Mouse (Mus musculus) kidney, embryonic 14.5 days (tissue): ENCODE results near the gene Gpc6. TPM values are rescaled to one million over a fixed set of nuclear protein-coding genes. Genes with fewer than 3 reads are reported as not detected.

Experiments used
- ATAC-seq: fragments of 200-750 bp; cut with Nextera tagmentation; 2 replicates; pipeline ENCODE4 v1.8.0; 2017; ENCODE audit warnings: moderate number of reproducible peaks, mild to moderate bottlenecking, moderate TSS enrichment, moderate library complexity; ENCODE audit not compliant: low FRiP score, low TSS enrichment
- H3K27ac ChIP-seq: fragments of 300-500 bp; sonication (generic); 2 replicates; pipeline ENCODE4 v1.5.1; 2014; ENCODE audit warnings: low read depth, mild to moderate bottlenecking, low read length, moderate library complexity, mixed read lengths
- H3K27me3 ChIP-seq: fragments of 300-500 bp; sonication (generic); 2 replicates; pipeline ENCODE4 v1.6.1; 2014; ENCODE audit warnings: mild to moderate bottlenecking, low read length; ENCODE audit not compliant: control insufficient read depth, insufficient read depth
- H3K36me3 ChIP-seq: fragments of 300-500 bp; sonication (generic); 2 replicates; pipeline ENCODE4 v1.6.1; 2014; ENCODE audit warnings: low read length, mixed read lengths; ENCODE audit not compliant: control insufficient read depth, insufficient read depth
- H3K4me1 ChIP-seq: fragments of 300-500 bp; sonication (generic); 2 replicates; pipeline ENCODE4 v1.6.1; 2014; ENCODE audit warnings: low read length, mixed read lengths; ENCODE audit not compliant: control insufficient read depth, insufficient read depth
- H3K4me2 ChIP-seq: fragments of 300-500 bp; sonication (generic); replicated peaks from 2 replicates; pipeline ENCODE4 v1.6.1; 2014; ENCODE audit warnings: low read depth, mild to moderate bottlenecking, low read length
- H3K4me3 ChIP-seq: fragments of 300-500 bp; sonication (generic); 2 replicates; pipeline ENCODE4 v1.5.1; 2014; ENCODE audit warnings: mild to moderate bottlenecking, low read length
- H3K9ac ChIP-seq: fragments of 300-500 bp; sonication (generic); 2 replicates; pipeline ENCODE4 v1.6.1; 2014; ENCODE audit warnings: low read depth, mild to moderate bottlenecking, low read length, moderate library complexity
- H3K9me3 ChIP-seq: fragments of 300-500 bp; sonication (generic); 2 replicates; pipeline ENCODE4 v1.6.1; 2016; ENCODE audit warnings: low read length; ENCODE audit not compliant: control insufficient read depth
- WGBS: fragments of 180-500 bp; shearing (Covaris S2); extraction: QIAGEN DNeasy Blood & Tissue Kit; methylation state at CpG from one replicate; pipeline ENCODE4 v1.1.7; 2014; 5-methylcytosine and 5-hydroxymethylcytosine counted together
- polyA plus RNA-seq: library from polyadenylated mRNA; unstranded; fragments of >200 nt; fragmentation: Nextera tagmentation; extraction: Ambion mirVana; gene quantifications from 2 replicates; pipeline ENCODE4 v1.2.1, GENCODE M21; 2014

Gpc6 gene
- polyA plus RNA-seq, 1 experiment from 2014 or later = 71.8 TPM

GRCm38 (mm10) chr14:117728741-117729140 is 803.6 kb downstream of the Gpc6 start:
- Histone ChIP-seq H3K4me2 (no peak overlapping the region), H3K9ac (no peak overlapping the region), H3K36me3 (no peaks in the 10 kb centered on the region), H3K27ac (no peak overlapping the region), H3K4me1 (no peaks in the 10 kb centered on the region), H3K4me3 (no peak overlapping the region), H3K9me3 (no peaks in the 10 kb centered on the region), H3K27me3 (no peaks in the 10 kb centered on the region)
- ATAC-seq = no peak
- WGBS = 90% methylated on average over 2 of the region's 2 CpGs

- 0 out of 2 replicates have a peak, but pooled peaks cover 3% of the 10 kb centered on the region for H3K9me3 ChIP-seq
- ATAC-seq = no peak
- H3K27me3 ChIP-seq = no peaks in the 10 kb centered on the region
- no peak overlapping the region for H3K27ac ChIP-seq
- no peak overlapping the region for H3K9ac ChIP-seq
- 66% methylated on average over 7 of the region's 7 CpGs for WGBS
- no peak overlapping the region for H3K4me2 ChIP-seq
- no peak overlapping the region for H3K4me3 ChIP-seq
- no peaks in the 10 kb centered on the region for H3K4me1 ChIP-seq
- H3K36me3 ChIP-seq = no peaks in the 10 kb centered on the region
Observed at GRCm38 (mm10) chr14:117755231-117755630, 830.1 kb downstream of the Gpc6 start.

GRCm38 (mm10) chr14:117756505-117756904 is 831.4 kb downstream of the Gpc6 start:
- H3K36me3 ChIP-seq = no peaks in the 10 kb centered on the region
- ATAC-seq = no peak
- H3K9me3 ChIP-seq = no peaks in the 10 kb centered on the region
- H3K9ac ChIP-seq = no peak overlapping the region
- no peak overlapping the region for H3K4me2 ChIP-seq
- 69% methylated on average over 7 of the region's 7 CpGs for WGBS
- H3K27ac ChIP-seq = no peak overlapping the region
- no peak overlapping the region for H3K4me3 ChIP-seq
- H3K27me3 ChIP-seq = no peaks in the 10 kb centered on the region
- peaks cover 7% of the 10 kb centered on the region; the same call in 1 of the 2 replicates for H3K4me1 ChIP-seq

- H3K4me2 ChIP-seq = no peak overlapping the region
- no peaks in the 10 kb centered on the region for H3K36me3 ChIP-seq
- H3K9me3 ChIP-seq = no peaks in the 10 kb centered on the region
- no peak overlapping the region for H3K27ac ChIP-seq
- 88% methylated on average over 6 of the region's 6 CpGs for whole genome bisulfite sequencing
- H3K27me3 ChIP-seq = no peaks in the 10 kb centered on the region
- no peak for ATAC-seq
- H3K9ac ChIP-seq = no peak overlapping the region
- peaks cover 8% of the 10 kb centered on the region; the same call in 1 of the 2 replicates for H3K4me1 ChIP-seq
- H3K4me3 ChIP-seq = no peak overlapping the region
Observed at GRCm38 (mm10) chr14:117757790-117758358, 832.8 kb downstream of the Gpc6 start.

GRCm38 (mm10) chr14:117760830-117761517 is 835.9 kb downstream of the Gpc6 start:
- Histone ChIP-seq H3K36me3 (no peaks in the 10 kb centered on the region), H3K4me2 (no peak overlapping the region), H3K9ac (no peak overlapping the region), H3K9me3 (no peaks in the 10 kb centered on the region), H3K27me3 (no peaks in the 10 kb centered on the region), H3K4me3 (no peak overlapping the region), H3K27ac (no peak overlapping the region), H3K4me1 (peaks cover 8% of the 10 kb centered on the region; the same call in 1 of the 2 replicates)
- 56% methylated on average over 4 of the region's 4 CpGs for WGBS
- ATAC-seq = no peak

GRCm38 (mm10) chr14:117762934-117763333 is 837.8 kb downstream of the Gpc6 start:
- Histone ChIP-seq H3K4me2 (no peak overlapping the region), H3K27ac (no peak overlapping the region), H3K27me3 (no peaks in the 10 kb centered on the region), H3K4me3 (no peak overlapping the region), H3K4me1 (peaks cover 8% of the 10 kb centered on the region; the same call in 1 of the 2 replicates), H3K9me3 (no peaks in the 10 kb centered on the region), H3K9ac (no peak overlapping the region), H3K36me3 (no peaks in the 10 kb centered on the region)
- ATAC-seq = no peak
- 60% methylated on average over 5 of the region's 5 CpGs for WGBS

GRCm38 (mm10) chr14:117767861-117768260 is 842.7 kb downstream of the Gpc6 start:
- no peaks in the 10 kb centered on the region for H3K9me3 ChIP-seq
- no peaks in the 10 kb centered on the region for H3K36me3 ChIP-seq
- H3K4me3 ChIP-seq = no peak overlapping the region
- no peak overlapping the region for H3K27ac ChIP-seq
- no peaks in the 10 kb centered on the region for H3K4me1 ChIP-seq
- WGBS = 65% methylated on average over 4 of the region's 4 CpGs
- H3K4me2 ChIP-seq = no peak overlapping the region
- H3K9ac ChIP-seq = no peak overlapping the region
- no peak for ATAC-seq
- no peaks in the 10 kb centered on the region for H3K27me3 ChIP-seq

GRCm38 (mm10) chr14:117768697-117769096 is 843.6 kb downstream of the Gpc6 start:
- Histone ChIP-seq H3K9ac (no peak overlapping the region), H3K9me3 (no peaks in the 10 kb centered on the region), H3K36me3 (no peaks in the 10 kb centered on the region), H3K27ac (no peak overlapping the region), H3K4me3 (no peak overlapping the region), H3K4me1 (no peaks in the 10 kb centered on the region), H3K4me2 (no peak overlapping the region), H3K27me3 (no peaks in the 10 kb centered on the region)
- WGBS = 91% methylated on average over 7 of the region's 7 CpGs
- ATAC-seq = no peak

GRCm38 (mm10) chr14:117773373-117773772 is 848.3 kb downstream of the Gpc6 start:
- 60% methylated on average over 2 of the region's 2 CpGs for WGBS
- no peak overlapping the region for H3K4me3 ChIP-seq
- no peak overlapping the region for H3K9ac ChIP-seq
- no peak for ATAC-seq
- H3K36me3 ChIP-seq = no peaks in the 10 kb centered on the region
- no peaks in the 10 kb centered on the region for H3K4me1 ChIP-seq
- no peaks in the 10 kb centered on the region for H3K9me3 ChIP-seq
- H3K4me2 ChIP-seq = no peak overlapping the region
- H3K27me3 ChIP-seq = no peaks in the 10 kb centered on the region
- no peak overlapping the region for H3K27ac ChIP-seq
